ENCODE assay signal across 23 mouse cellular contexts in the genomic region with DNA sequence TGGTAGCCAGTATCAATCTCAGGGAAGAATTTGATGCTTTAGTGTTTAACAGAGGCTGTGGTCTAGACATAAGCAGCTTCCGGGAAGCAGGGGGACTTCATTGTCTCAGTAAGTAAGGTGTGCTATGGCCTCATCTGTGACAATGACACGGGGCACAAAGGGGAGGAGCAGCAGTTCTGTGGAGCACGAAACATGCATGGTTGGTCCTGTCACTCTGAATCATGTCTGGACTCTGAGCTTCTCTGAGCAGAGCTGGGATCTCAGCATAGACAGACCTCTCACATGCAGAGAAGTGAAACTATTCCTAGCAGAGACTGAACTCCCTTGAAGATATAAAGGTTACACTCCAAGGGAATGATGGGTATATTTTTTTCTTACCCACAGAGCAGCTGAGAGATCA.
DNase-seq lines count a peak whose midpoint lies in the region; ATAC-seq and TF ChIP-seq lines count a peak whose summit lies in the region.
"Had no signal": no experiment of that assay in that cellular context is flagged by ENCODE, and none has a peak within 500 bp of the region (broad histone marks: within the 10 kb centered on the region; RNA-seq: fewer than 3 reads in every experiment).

No protein-coding gene starts in this region.

- peak; percentile 38 to 63 for DNase-seq in cerebellum, postnatal 10 days
- DNase-seq in cerebellum, postnatal 36 days = no peak
- peak; percentile 70 for DNase-seq in heart, adult 11 months
- DNase-seq in heart, adult 8-10 months (ENCODE audit: low spot score) = no peak
- DNase-seq in midbrain, postnatal 0 days (ENCODE audit: low spot score) = peak; percentile 24
- DNase-seq in midbrain, embryonic 10.5 days (ENCODE audit: low spot score) = no peak
- DNase-seq: adrenal gland, adult 8-10 months; adrenal gland, postnatal 14 days; adrenal gland, postnatal 36 days; B cell, adult 2 months; cerebellum, adult 11-12 months; cerebellum, adult 2 months; cerebellum, adult 9-10 months; forebrain, postnatal 0 days had no signal

- no peak overlapping the region for H3K9ac ChIP-seq in midbrain, postnatal 0 days (replicated peaks; ENCODE audit: low read length, poor library complexity, severe bottlenecking)
- H3K9ac ChIP-seq: embryonic facial prominence, embryonic 12.5 days; forebrain, embryonic 13.5 days; forebrain, embryonic 15.5 days; forebrain, postnatal 0 days had no signal

- no peaks in the 10 kb centered on the region for H3K9me3 ChIP-seq in midbrain, postnatal 0 days (ENCODE audit: low read length)
- no peaks in the 10 kb centered on the region for H3K9me3 ChIP-seq in midbrain, embryonic 10.5 days (replicated peaks)
- H3K9me3 ChIP-seq: embryonic facial prominence, embryonic 10.5 days; embryonic facial prominence, embryonic 12.5 days; forebrain, embryonic 13.5 days; forebrain, embryonic 15.5 days; G1E had no signal

- no peaks in the 10 kb centered on the region for H3K27me3 ChIP-seq in midbrain, postnatal 0 days (ENCODE audit: insufficient read depth, low read length)
- no peaks in the 10 kb centered on the region for H3K27me3 ChIP-seq in midbrain, embryonic 10.5 days (ENCODE audit: low read depth, poor library complexity, severe bottlenecking)
- H3K27me3 ChIP-seq: CH12.LX; embryonic facial prominence, embryonic 12.5 days; forebrain, embryonic 13.5 days; forebrain, embryonic 15.5 days had no signal

- ATAC-seq in midbrain, postnatal 0 days (ENCODE audit: low FRiP score) = no peak
- ATAC-seq: activated CD4-positive, CD25-positive, alpha-beta regulatory T cell, adult 4 months; CD4-positive, CD25-positive, alpha-beta regulatory T cell, adult 4 months; forebrain, embryonic 13.5 days; forebrain, embryonic 15.5 days; forebrain, postnatal 0 days; Patski had no signal

- H3K36me3 ChIP-seq in midbrain, postnatal 0 days (ENCODE audit: insufficient read depth, low read length) = no peaks in the 10 kb centered on the region
- H3K36me3 ChIP-seq in midbrain, embryonic 10.5 days = no peaks in the 10 kb centered on the region
- H3K36me3 ChIP-seq: embryonic facial prominence, embryonic 10.5 days; embryonic facial prominence, embryonic 12.5 days; forebrain, embryonic 15.5 days; G1E had no signal

- 66% methylated on average over 3 of the region's 3 CpGs for WGBS in midbrain, postnatal 0 days
- WGBS in midbrain, embryonic 10.5 days = 80% methylated on average over 3 of the region's 3 CpGs

- H3K4me2 ChIP-seq in midbrain, postnatal 0 days (ENCODE audit: low read depth, low read length, poor library complexity, severe bottlenecking) = no peak overlapping the region
- H3K4me2 ChIP-seq: embryonic facial prominence, embryonic 12.5 days; forebrain, embryonic 13.5 days; forebrain, embryonic 15.5 days had no signal

- no peaks in the 10 kb centered on the region for H3K4me1 ChIP-seq in midbrain, postnatal 0 days (ENCODE audit: insufficient read depth, low read length)
- no peaks in the 10 kb centered on the region for H3K4me1 ChIP-seq in midbrain, embryonic 10.5 days
- H3K4me1 ChIP-seq: embryonic facial prominence, embryonic 10.5 days; embryonic facial prominence, embryonic 12.5 days had no signal

- H3K4me3 ChIP-seq in midbrain, postnatal 0 days (ENCODE audit: low read depth, low read length) = no peak overlapping the region
- no peak overlapping the region for H3K4me3 ChIP-seq in midbrain, embryonic 10.5 days
- H3K4me3 ChIP-seq: embryonic facial prominence, embryonic 10.5 days; embryonic facial prominence, embryonic 12.5 days; forebrain, embryonic 13.5 days; forebrain, embryonic 15.5 days had no signal

- no peak overlapping the region for H3K27ac ChIP-seq in midbrain, postnatal 0 days (ENCODE audit: low read depth, low read length)
- H3K27ac ChIP-seq in midbrain, embryonic 10.5 days (replicated peaks) = no peak overlapping the region
- H3K27ac ChIP-seq: embryonic facial prominence, embryonic 10.5 days; embryonic facial prominence, embryonic 12.5 days; forebrain, embryonic 13.5 days; forebrain, embryonic 15.5 days had no signal

- no peak for TF ChIP-seq CTCF in midbrain, postnatal 0 days (IDR thresholded peaks at IDR 0.05)

Comparison
In these comparisons a context has a peak if more than half of its experiments do, and no peak if none do; other contexts are left out.
1. DNase-seq: peak in cerebellum, postnatal 10 days (2 of 2), heart, adult 11 months (single experiment) and midbrain, postnatal 0 days (single experiment); none in cerebellum, postnatal 36 days (0 of 2), heart, adult 8-10 months (single experiment) and midbrain, embryonic 10.5 days (single experiment).